Mouse (Mus musculus): ENCODE measurements around the gene Cltb. TPM values are rescaled to one million over a fixed set of nuclear protein-coding genes. Genes with fewer than 3 reads are reported as not detected.

Gene Cltb
- total RNA-seq, 1 experiment from 2014 or later, result 61.8 TPM

- no peak for DNase-seq
Observed at GRCm38 (mm10) chr13:54564232-54565200, 46.6 kb downstream of the Cltb start.

- no peak for DNase-seq
Observed at GRCm38 (mm10) chr13:54562562-54562961, 48.6 kb downstream of the Cltb start.

- no peak for DNase-seq
Observed at GRCm38 (mm10) chr13:54560608-54561007, 50.5 kb downstream of the Cltb start.

DNA sequence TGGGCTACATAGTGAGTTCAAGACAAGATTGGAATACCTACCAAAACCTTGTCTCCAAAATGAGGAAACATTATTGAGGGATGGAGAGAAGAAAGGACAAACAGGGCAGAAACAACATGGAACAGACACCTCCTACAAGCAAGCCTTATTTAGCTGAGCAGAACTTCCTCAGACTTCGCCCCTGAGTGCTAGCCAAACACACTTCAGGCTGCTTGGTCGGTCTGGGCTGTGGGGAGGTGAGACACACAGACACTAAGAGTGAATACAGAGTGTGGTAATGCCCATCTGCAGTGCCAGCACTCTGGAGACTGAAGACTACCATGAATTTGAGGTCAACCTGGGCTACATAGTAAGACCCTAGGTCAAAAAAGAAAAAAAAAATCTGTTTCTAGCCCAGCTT, 51.5 kb downstream of the Cltb start:
- DNase-seq, result no peak

- no peak for DNase-seq
Observed at GRCm38 (mm10) chr13:54557652-54558051, 53.5 kb downstream of the Cltb start.

- DNase-seq, result peak; percentile 54
Observed at GRCm38 (mm10) chr13:54556796-54557195, 54.3 kb downstream of the Cltb start.

DNA sequence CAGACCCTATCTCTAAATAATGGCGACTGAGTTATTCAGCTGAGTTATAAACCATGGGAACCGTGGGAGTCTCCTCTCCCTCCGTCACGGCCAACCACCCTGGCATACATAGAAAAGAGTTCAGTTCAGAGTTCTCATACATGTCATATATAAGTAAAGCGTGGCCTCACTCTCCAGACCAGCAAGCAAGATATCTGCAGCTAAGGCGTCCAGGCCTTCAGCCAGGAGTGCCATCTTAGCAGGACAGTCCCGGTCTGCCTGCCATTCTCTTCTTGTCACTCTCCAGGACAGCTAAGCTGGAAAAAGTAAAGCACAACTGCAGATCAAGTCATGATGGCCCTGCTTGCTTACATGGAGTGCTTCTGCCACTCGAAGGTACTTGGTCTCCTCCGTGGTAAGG, 55.0 kb downstream of the Cltb start:
- DNase-seq, result no peak

- no peak for DNase-seq
Observed at GRCm38 (mm10) chr13:54548036-54548435, 63.1 kb downstream of the Cltb start.

Small RNA genes lying within 50 kb of the gene (microRNA-seq; reads per million reads assigned to microRNA genes)
- 0 reads per million in 2 experiments for gene Gm24195

Other genes starting within 250 kb of the Cltb start
- 19.7 and 28.1 TPM in 2 replicates for gene Cplx2, start 240.0 kb downstream of the Cltb start, total RNA-seq (2021)
- gene Thoc3, start 142.5 kb downstream of the Cltb start, total RNA-seq (2021), result 39.3 and 52.9 TPM in 2 replicates
- gene Simc1, start 107.6 kb downstream of the Cltb start, total RNA-seq (2021), result 12.8 and 19.2 TPM in 2 replicates
- 157 and 177 TPM in 2 replicates for gene 4833439L19Rik, start 45.9 kb downstream of the Cltb start, total RNA-seq (2021)
- 51.6 and 65.6 TPM in 2 replicates for gene Arl10, start 36.3 kb downstream of the Cltb start, total RNA-seq (2021)
- gene Nop16, start 21.3 kb downstream of the Cltb start, total RNA-seq (2021), result 56.7 and 72.4 TPM in 2 replicates
- 230 and 245 TPM in 2 replicates for gene Higd2a, start 21.1 kb downstream of the Cltb start, total RNA-seq (2021)
- 67.6 and 84.9 TPM in 2 replicates for gene Faf2, start 10.4 kb upstream of the Cltb start, total RNA-seq (2021)
- 109 and 134 TPM in 2 replicates for gene Rnf44, start 82.6 kb upstream of the Cltb start, total RNA-seq (2021)
- not detected in 2 replicates for gene Cdhr2, start 90.1 kb upstream of the Cltb start, total RNA-seq (2021)
- gene Gprin1, start 138.5 kb upstream of the Cltb start, total RNA-seq (2021), result 3.9 and 4.1 TPM in 2 replicates
- 0.91 and 1.6 TPM in 2 replicates for gene Sncb, start 155.3 kb upstream of the Cltb start, total RNA-seq (2021)
- gene Eif4e1b, start 172.7 kb upstream of the Cltb start, total RNA-seq (2021), result not detected in 2 replicates
- gene Tspan17, start 178.0 kb upstream of the Cltb start, total RNA-seq (2021), result 30.1 and 39.5 TPM in 2 replicates

Data from adrenal gland, postnatal 25 days (tissue).